Mouse (Mus musculus) stomach, postnatal 0 days (tissue): ENCODE results near the gene Fsip1. TPM values are rescaled to one million over a fixed set of nuclear protein-coding genes. Genes with fewer than 3 reads are reported as not detected.

Source experiments
- ATAC-seq: fragments of 200-750 bp; cut with Nextera tagmentation; 2 replicates; pipeline ENCODE4 v1.8.0; 2017; ENCODE audit not compliant: low FRiP score, low TSS enrichment
- DNase-seq: peaks from one replicate; pipeline ENCODE4 v3.0.0-alpha.2; 2016; ENCODE audit warnings: low spot score
- H3K27ac ChIP-seq: fragments of 300-500 bp; sonication (generic); replicated peaks from 2 replicates; pipeline ENCODE4 v1.5.1; 2014; ENCODE audit warnings: mild to moderate bottlenecking, control low read depth
- H3K27me3 ChIP-seq: fragments of 300-500 bp; sonication (generic); 2 replicates; pipeline ENCODE4 v1.6.1; 2014; ENCODE audit warnings: low read length; ENCODE audit not compliant: control insufficient read depth, insufficient read depth
- H3K36me3 ChIP-seq: fragments of 300-500 bp; sonication (generic); 2 replicates; pipeline ENCODE4 v1.6.1; 2014; ENCODE audit warnings: low read length, mixed read lengths; ENCODE audit not compliant: control insufficient read depth, insufficient read depth
- H3K4me1 ChIP-seq: fragments of 300-500 bp; sonication (generic); replicated peaks from 2 replicates; pipeline ENCODE4 v1.6.1; 2014; ENCODE audit warnings: antibody characterized with exemption; ENCODE audit not compliant: control insufficient read depth, insufficient read depth
- H3K4me2 ChIP-seq: fragments of 300-500 bp; sonication (generic); replicated peaks from 2 replicates; pipeline ENCODE4 v1.6.1; 2014; ENCODE audit warnings: low read depth, mild to moderate bottlenecking, control low read depth, moderate library complexity
- H3K4me3 ChIP-seq: fragments of 300-500 bp; sonication (generic); 2 replicates; pipeline ENCODE4 v1.5.1; 2014; ENCODE audit warnings: low read depth, low read length, control low read depth
- H3K9ac ChIP-seq: fragments of 300-500 bp; sonication (generic); 2 replicates; pipeline ENCODE4 v1.6.1; 2014; ENCODE audit warnings: mild to moderate bottlenecking, low read length, control low read depth, mixed read lengths
- H3K9me3 ChIP-seq: fragments of 300-500 bp; sonication (generic); 2 replicates; pipeline ENCODE4 v1.6.1; 2016; ENCODE audit warnings: low read length; ENCODE audit not compliant: control insufficient read depth
- CTCF ChIP-seq: IDR thresholded peaks from 2 replicates; pipeline ENCODE4 v1.5.1; 2016; ENCODE audit warnings: antibody characterized with exemption, low read depth, mild to moderate bottlenecking, moderate library complexity
- EP300 ChIP-seq: optimal IDR thresholded peaks from 2 replicates; pipeline ENCODE3; 2016; ENCODE audit warnings: antibody characterized with exemption
- WGBS: fragments of 180-500 bp; shearing (Covaris S2); extraction: QIAGEN DNeasy Blood & Tissue Kit; methylation state at CpG from one replicate; pipeline ENCODE4 v1.1.7; 2014; 5-methylcytosine and 5-hydroxymethylcytosine counted together
- polyA plus RNA-seq: library from polyadenylated mRNA; unstranded; fragments of >200 nt; fragmentation: Nextera tagmentation; extraction: Ambion mirVana; gene quantifications from 2 replicates; pipeline ENCODE4 v1.2.1, GENCODE M21; 2015

Gene Fsip1
- polyA plus RNA-seq, 1 experiment from 2014 or later, result 0.07 TPM

DNA sequence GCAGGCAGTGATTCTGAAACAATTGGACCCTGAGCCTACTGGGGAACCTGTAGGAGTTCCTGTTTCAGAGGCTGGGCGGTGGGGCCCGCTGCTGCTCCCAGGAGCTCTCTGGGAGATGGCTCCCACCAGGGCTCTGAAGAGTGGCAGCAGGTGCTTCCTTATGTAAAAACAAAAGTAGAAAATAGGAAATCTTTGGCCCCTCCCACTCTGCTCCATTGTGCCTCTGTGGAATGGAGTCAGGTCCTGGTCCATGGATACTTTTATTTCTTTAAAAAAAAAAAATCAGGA is 7.1 kb upstream of the Fsip1 start:
- H3K9ac ChIP-seq, result no peak overlapping the region
- no peaks in the 10 kb centered on the region for H3K9me3 ChIP-seq
- no peaks in the 10 kb centered on the region for H3K4me1 ChIP-seq
- DNase-seq, result no peak
- 43% methylated on average over 2 of the region's 2 CpGs for WGBS
- H3K27me3 ChIP-seq, result no peaks in the 10 kb centered on the region
- no peaks in the 10 kb centered on the region for H3K36me3 ChIP-seq
- no peak for ATAC-seq
- no peak overlapping the region for H3K4me2 ChIP-seq
- TF ChIP-seq EP300, result no peak
- TF ChIP-seq CTCF, result no peak
- no peak overlapping the region for H3K4me3 ChIP-seq
- no peak overlapping the region for H3K27ac ChIP-seq

GRCm38 (mm10) chr2:118263151-118263913 is 6.6 kb upstream of the Fsip1 start:
- Histone ChIP-seq H3K27me3 (no peaks in the 10 kb centered on the region), H3K27ac (no peak overlapping the region), H3K4me3 (no peak overlapping the region), H3K4me1 (no peaks in the 10 kb centered on the region), H3K4me2 (no peak overlapping the region), H3K9me3 (no peaks in the 10 kb centered on the region), H3K9ac (no peak overlapping the region), H3K36me3 (no peaks in the 10 kb centered on the region)
- DNase-seq, result peak; percentile 37
- 18% methylated on average over 8 of the region's 8 CpGs for WGBS
- no peak; the same call in 1 of the 2 replicates for ATAC-seq
- TF ChIP-seq CTCF (peak; percentile 91), EP300 (no peak)

- Histone ChIP-seq H3K36me3 (no peaks in the 10 kb centered on the region), H3K9me3 (no peaks in the 10 kb centered on the region), H3K4me3 (no peak overlapping the region), H3K27me3 (no peaks in the 10 kb centered on the region), H3K4me2 (no peak overlapping the region), H3K9ac (no peak overlapping the region), H3K27ac (no peak overlapping the region), H3K4me1 (no peaks in the 10 kb centered on the region)
- TF ChIP-seq EP300, result no peak
- TF ChIP-seq CTCF, result no peak
- no peak for DNase-seq
- WGBS, result 53% methylated on average over 8 of the region's 8 CpGs
- no peak for ATAC-seq
Measured at GRCm38 (mm10) chr2:118262673-118263072, 5.9 kb upstream of the Fsip1 start.

- WGBS, result 73% methylated on average over 5 of the region's 5 CpGs
Measured at GRCm38 (mm10) chr2:118259746-118260145, 3.0 kb upstream of the Fsip1 start.

GRCm38 (mm10) chr2:118257094-118257493 is 328 bp upstream of the Fsip1 start:
- Histone ChIP-seq H3K9ac (no peak overlapping the region), H3K9me3 (no peaks in the 10 kb centered on the region), H3K4me2 (peak overlapping the region; percentile 57; the same call in 1 of the 2 replicates), H3K4me3 (no peak overlapping the region), H3K27me3 (no peaks in the 10 kb centered on the region), H3K36me3 (no peaks in the 10 kb centered on the region), H3K27ac (no peak overlapping the region), H3K4me1 (peaks cover 3% of the 10 kb centered on the region; the same call in 1 of the 2 replicates)
- DNase-seq (no peak), ATAC-seq (no peak)
- 73% methylated on average over 8 of the region's 8 CpGs for WGBS
- no peak for TF ChIP-seq CTCF
- no peak for TF ChIP-seq EP300

More at GRCm38 (mm10) chr2:118259746-118260145, 3.0 kb upstream of the Fsip1 start:
- no peak for TF ChIP-seq CTCF
- Histone ChIP-seq H3K9ac (no peak overlapping the region), H3K4me2 (no peak overlapping the region), H3K4me1 (peaks cover 3% of the 10 kb centered on the region; the same call in 1 of the 2 replicates), H3K27me3 (no peaks in the 10 kb centered on the region), H3K4me3 (no peak overlapping the region), H3K9me3 (no peaks in the 10 kb centered on the region), H3K27ac (no peak overlapping the region), H3K36me3 (no peaks in the 10 kb centered on the region)
- DNase-seq (no peak), ATAC-seq (no peak)

DNA sequence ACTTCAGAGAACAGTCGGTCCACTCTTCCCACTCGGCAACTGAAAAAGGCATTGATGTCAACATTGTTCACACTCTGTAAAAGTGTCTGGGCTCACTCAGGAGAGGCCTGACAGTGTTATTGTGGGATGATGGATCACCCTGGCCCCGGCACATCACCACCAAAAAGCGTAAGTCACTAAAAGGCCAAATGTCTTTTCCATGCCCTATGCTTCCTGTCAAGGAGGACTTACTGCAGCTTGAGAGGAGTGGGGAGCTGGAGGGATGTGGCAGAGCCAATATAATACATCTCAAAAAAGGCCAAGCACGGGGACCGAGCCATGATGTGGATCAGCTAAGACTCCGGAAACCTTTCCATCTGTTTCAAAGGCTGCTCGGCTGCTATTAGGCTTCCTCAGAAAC is 2.2 kb downstream of the Fsip1 start:
- Histone ChIP-seq H3K9ac (no peak overlapping the region), H3K27ac (no peak overlapping the region), H3K27me3 (no peaks in the 10 kb centered on the region), H3K36me3 (no peaks in the 10 kb centered on the region), H3K4me1 (peaks cover 3% of the 10 kb centered on the region; the same call in 1 of the 2 replicates), H3K9me3 (no peaks in the 10 kb centered on the region), H3K4me3 (no peak overlapping the region), H3K4me2 (no peak overlapping the region)
- no peak for ATAC-seq
- 31% methylated on average over 8 of the region's 8 CpGs for WGBS
- TF ChIP-seq CTCF (no peak), EP300 (no peak)
- no peak for DNase-seq
